Mouse (Mus musculus): ENCODE results near the gene Ksr1. TPM values are rescaled to one million over a fixed set of nuclear protein-coding genes. Genes with fewer than 3 reads are reported as not detected.
"Not testable (repeated sequence)": the region's sequence is repeated elsewhere in the genome, so short reads cannot be mapped to it uniquely, and the experiment has no call there.

Ksr1 gene
- polyA plus RNA-seq, 1 experiment: 12.2 TPM

DNA sequence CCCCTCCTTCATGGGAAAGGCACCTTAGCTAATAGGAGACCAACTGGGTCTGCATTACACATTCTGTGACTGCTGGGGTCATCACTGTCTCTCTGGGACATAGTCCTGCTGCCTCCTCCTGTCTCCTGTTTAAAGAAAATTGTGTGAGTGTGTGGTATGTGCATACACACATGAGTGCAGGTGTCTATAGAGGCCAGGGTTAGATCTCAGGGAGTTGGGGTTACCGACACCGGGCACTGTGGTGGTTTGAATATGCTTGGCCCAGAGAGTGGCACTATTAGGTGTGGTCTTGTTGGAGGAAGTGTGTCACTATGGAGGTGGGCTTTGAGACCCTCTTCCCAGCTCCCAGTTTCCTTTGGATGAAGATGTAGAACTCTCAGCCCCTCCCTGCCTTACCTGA, 133.7 kb downstream of the Ksr1 start:
- no peak for DNase-seq (ENCODE audit: low spot score)

DNA sequence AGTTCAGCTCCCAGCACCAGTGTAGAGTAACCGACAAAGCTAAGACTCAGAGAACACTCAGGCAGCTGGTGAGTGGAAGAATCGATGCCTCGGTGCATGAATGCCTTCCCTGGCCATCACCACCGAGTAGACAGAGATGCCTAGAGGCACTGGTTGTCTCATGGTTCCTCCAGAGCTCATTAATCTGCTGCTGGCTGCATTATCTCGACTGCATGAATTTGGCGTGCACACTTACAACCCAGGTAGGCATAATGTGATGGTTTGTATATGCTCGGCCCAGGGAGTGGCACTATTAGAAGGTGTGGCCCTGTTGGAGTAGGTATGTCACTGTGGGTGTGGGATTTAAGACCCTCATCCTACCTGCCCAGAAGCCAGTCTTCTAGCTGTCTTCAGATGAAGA, 137.3 kb downstream of the Ksr1 start:
- DNase-seq (ENCODE audit: low spot score): no peak

DNA sequence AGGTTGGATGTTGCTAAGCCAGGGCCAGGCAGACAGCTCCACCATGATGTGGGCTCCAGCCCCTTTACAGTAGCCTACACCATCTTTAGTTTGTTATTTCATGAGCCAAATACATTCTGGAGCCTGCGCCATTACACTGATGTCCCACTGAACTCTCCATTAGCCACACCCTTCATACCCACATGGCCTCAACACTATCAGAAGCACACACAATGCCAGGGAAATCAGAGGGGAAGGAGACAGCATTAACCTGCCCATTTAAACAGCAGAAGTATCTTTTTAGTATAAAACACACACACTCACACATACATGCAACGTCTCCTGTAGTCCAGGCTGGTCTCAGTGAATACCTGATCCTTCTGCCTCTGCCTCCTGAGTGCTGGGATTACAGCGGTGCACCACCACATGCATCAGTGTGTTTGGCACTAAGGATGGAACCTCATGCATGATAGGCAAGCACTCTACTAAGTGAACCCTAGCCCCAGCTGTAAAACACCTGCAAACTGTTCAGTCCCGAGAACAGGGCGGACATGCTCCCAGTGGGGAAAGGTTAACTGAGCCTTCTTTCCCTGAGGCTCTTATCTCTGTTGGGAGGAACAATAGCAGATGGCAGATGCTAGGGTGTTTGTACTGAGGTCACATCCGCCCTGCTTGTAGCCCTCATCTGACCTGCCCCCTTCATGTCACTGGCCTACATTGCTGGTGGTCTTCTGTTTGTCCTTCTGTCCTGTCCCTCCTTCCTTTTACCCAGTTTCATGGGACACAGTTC, 138.0 kb downstream of the Ksr1 start:
- no peak for DNase-seq (ENCODE audit: low spot score)

DNA sequence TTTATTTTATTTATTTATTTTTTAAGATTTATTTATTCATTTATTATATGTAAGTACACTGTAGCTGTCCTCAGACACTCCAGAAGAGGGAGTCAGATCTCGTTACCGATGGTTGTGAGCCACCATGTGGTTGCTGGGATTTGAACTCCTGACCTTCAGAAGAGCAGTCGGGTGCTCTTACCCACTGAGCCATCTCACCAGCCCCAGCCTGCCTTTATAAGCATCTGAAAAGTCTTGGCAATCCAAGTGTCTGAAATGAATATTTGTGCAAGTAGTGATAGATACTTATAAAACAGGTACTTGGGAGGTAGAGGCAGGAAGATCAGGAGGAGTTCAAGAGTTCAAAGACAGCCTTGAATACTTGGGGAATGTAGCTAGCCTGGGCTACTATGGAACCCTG, 138.9 kb downstream of the Ksr1 start:
- DNase-seq (ENCODE audit: low spot score): not testable (repeated sequence)

DNA sequence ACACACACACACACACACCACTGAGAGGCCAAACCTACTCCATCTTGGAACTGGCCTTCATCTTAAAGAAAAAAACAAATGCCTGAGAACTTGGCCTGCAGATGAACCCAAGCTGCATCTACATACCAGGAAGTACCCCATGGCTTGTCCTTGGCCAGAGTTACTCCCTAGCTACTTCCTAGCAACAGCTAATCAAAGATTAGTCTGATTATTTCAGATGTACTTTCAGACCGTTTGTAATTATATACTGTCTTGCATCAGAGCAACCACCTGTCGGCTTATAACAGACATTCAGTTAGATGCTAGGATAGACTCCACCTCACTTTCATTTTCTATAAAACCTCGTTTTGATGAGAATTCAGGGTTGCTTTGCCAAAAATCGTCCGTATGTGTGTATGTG, 139.8 kb downstream of the Ksr1 start:
- DNase-seq (ENCODE audit: low spot score): no peak

DNA sequence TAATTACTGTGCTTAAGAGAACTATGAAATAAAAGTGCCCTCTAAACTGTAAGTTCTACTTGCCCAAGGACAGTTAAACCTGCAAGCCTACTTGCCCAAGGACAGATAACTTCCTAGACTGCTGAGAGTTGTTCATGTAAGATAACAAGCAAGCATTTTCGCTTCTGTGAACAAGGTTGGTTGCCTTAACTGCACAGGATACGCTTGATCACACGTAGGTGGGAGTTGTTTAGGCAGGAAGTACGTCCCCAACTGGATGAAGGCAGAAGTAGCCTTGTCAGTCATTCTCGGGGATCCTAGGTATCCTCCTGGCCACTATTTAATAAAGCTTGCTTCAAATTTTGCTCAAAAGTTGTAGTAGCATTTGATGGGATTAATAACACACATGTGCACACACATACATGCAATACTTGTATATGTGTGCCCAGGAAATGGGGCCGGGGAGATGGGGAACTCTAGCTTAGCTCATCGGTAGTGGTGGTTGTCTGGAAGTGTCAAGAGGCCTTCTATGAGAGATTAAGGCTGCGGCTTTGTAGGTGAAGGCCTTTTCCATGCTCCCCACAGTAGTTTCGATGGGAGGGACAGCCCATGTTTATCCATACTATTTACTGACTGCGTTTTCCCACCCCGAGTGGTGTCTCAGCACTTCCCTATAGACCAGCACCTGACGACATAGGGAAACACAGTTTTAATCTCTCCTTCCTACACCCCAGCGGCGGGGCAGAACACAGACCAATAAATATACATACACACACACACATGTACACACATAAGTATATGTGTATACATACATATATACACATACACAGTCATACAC, 140.4 kb downstream of the Ksr1 start:
- DNase-seq (ENCODE audit: low spot score): no peak

DNA sequence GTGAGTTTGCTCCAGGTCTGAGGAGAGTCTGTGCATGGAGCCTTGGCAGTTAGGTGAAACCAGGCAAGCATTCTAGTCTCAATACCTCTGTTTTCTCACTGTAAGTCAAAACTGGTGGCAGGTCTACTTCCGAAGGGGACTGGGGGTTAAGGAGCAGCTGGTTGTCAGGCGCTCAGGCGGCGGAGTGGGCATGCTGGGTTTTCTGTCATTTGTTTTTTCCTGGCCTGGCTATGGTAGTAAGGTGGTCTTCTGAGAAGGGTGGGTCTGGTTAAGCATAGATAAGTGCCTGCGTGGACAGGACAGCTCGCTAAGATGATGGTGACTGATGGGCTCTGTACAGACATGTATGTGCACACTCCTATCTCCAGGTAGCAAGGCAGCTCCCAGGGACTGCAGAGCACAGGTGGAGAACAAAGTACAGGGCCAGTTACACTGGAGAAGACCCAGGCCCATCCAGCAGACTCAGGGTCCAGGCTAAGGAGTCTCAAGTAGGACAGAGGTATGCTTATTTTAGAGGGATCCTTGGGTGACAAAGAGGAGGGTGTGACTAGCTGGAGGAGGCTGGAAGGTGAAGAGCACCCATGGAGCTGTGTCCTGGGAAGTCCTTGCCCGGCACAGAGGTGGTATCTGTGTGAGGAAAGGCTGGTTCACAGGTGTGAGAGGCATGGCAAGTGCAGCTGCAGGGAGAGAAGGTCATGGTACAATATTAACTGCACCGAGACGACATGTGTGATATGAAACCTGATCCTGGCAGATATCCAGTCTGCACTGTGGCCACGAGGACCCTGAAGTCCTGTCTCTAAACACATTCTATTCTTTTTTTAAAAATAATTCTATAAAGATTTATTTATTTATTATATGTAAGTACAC, 142.2 kb downstream of the Ksr1 start:
- no peak for DNase-seq (ENCODE audit: low spot score)

DNA sequence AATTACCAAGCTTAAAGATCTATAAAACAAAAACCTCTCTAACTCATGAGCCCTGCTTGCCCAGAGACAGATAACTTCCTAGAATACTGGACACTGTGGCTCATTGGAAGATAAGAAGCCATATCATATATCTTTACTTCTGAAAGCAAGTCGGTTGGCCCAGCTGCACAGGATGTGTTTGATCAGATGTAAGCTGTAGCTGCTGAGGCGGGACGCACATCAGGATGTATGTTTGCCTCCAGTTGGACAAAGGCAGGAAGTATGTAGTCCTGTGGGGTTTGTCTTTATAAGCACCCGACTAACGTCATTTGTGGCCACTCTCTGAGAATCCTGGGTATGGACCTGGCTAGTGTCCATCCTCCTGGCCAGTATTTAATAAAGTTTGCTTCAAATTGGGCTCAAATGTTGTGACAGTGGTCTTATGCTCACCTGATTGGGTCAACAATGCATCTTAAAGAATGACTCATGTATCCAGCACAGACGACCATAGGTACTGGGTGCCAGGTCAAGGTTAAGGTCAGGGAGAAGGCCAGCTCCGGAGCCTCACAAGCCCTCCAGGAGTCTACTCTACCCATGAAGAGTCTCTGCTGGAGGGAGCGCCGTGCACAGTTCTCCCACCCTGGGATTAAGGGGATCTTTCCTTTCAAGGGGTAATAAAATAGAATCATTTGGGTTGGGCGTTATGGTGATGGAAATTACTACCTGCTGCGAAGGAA, 143.0 kb downstream of the Ksr1 start:
- no peak for DNase-seq (ENCODE audit: low spot score)

DNA sequence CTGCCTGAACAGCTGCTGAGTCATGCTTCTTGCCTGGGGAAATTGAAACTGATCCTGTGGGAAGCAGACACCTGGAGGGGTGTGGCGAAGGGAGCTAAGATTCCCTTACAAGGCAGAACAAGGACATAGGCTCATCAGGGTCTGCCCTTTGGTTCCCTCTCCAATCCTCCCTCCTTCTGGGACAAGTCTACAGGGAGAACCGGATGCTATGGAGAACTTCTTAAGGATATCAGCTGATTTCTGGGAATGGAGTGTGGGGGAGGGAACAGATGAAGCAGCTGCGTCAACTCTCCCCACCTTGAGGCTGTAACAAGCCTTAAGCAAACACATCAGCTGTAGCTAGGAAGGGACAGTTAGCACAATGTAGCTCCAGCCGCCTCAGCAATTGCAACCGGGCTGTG, 143.7 kb downstream of the Ksr1 start:
- no peak for DNase-seq (ENCODE audit: low spot score)

DNA sequence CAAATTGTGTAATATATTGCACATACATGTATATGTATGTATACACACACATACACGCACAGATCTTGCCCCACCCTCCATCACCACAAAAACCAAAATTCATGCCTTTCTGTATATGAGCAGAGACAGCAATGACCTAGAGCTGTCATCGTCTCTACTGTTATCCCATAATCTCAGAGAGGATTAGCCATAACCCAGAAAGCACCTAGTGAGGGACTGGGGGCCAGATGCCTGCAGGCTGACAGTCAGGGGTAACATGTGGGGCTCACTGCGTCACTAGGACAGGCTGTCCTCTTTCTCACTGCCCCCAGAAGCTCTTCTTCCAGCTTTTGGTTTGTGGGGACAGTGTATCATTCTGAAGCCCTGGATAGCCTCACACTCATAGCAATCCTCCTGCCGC, 144.3 kb downstream of the Ksr1 start:
- DNase-seq (ENCODE audit: low spot score): no peak

DNA sequence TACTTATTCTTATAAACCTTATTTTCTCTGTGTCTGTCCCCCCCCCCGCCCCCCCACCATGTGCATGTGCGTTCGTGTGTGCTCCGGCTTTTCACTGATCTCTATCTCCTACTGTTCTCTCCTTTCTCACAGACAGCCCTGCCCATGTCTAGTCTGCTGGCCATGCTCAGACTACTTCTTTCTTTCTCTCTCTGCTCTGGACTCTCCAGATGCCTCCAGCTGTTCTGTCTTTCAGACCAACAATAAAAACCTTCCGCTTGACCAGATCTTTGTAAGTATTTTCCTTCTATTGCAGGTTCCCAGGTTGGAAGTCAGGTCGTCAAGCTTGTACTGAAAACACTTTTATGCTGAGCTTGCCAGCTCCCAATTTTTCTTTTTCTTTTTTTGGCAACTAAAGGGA, 147.1 kb downstream of the Ksr1 start:
- no peak for DNase-seq (ENCODE audit: low spot score)

DNA sequence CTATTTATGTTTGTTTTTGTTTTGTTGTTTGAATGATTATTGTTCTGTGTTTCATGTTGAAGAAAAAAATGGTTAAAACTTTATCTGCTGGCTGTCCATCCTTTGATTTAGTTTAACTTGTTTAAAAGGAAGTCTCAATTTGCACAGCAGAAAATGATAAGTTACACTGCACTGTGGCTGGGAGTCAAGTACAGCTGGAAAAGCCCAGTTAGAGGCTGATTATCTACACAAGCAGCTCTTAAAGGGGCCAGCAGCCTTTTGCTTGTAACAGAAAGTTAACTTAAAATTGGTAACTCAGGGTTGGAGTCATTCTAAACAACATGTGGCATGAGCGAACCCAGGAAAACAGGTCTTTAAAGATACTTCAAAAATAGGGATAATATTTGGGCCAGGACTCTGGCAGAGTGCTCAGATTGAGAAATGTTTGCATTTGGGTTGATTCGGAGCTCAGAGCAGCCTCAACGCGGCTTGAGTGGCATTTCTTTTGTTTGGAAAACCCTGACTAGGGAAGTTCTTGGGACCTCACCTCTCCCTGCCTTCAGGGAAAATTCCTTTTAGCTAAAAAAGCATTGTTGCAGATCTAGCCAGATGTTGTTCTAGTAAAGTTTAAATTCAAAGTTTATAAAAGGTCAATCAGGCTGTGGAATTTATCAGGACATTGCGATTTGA, 155.2 kb downstream of the Ksr1 start:
- DNase-seq (ENCODE audit: low spot score): not testable (repeated sequence)

DNA sequence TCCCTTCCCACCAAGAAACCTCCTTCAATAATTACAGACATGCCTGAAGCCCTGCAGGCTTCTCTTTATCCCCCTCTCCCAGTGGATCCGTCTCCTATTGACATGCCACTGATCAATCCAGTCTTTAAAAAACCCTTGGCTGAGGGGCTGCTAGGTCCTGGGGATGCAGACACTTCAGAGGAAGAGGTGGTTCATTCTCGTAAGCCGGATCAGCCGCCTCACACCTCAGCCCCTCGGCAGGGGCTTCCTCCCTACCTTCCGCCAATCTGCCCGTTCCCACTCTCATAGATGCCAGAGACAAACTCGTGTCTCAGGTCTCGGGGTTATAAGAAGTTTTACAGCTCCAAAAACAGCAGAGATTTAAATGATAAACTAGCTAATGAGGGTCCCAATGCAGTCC, 156.1 kb downstream of the Ksr1 start:
- no peak for DNase-seq (ENCODE audit: low spot score)

DNA sequence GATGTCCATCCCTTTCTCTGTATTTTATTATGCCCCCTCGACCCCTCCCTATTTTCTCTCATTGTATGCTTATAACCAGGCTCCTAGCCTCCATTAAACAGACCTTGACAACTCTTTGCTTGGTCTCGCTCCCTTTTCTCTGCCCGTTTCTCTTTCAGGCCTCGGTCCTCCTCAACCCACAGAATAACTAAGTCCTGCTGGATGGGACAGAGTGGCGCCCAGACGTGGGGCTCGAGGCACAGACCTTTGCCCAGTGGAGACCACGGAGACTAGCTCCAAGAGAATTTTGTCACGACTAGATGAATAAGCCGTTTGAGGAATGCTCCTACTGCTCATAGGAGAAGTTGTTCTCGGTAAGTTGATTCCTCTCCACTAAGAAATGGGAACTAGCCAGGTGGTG, 157.0 kb downstream of the Ksr1 start:
- DNase-seq (ENCODE audit: low spot score): not testable (repeated sequence)

DNA sequence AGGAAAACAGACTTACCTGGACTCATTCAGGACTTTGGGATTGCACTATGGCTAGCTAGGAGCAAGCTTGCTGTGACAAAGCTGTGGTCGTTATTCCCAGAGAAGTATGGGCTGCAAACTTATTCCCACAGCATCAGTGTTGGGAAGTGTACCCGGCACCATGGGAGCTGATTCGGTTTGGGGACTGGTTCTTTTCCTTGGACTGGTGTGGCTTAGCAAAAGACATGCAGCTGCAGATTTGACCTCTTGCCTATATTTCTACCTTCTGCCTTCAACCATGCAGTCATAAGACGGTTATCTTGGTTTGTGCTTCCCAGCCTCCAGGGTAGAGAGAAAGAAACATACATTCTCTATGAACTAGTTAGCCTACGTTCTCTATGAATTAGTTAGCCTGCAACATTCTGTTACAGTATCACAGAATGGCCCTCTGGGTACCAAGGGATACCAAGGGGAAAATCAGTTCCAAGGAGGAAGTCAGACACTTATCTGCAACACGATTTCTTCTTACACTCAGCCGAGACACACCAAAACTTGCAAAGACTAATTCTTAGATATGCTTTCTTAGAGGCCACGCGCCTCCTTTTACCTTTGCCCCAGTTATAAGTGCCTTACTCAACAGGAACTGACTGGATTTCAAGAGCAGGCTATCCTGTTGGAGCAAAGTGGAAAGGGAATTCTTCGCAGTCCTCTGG, 159.8 kb downstream of the Ksr1 start:
- no peak for DNase-seq (ENCODE audit: low spot score)

DNA sequence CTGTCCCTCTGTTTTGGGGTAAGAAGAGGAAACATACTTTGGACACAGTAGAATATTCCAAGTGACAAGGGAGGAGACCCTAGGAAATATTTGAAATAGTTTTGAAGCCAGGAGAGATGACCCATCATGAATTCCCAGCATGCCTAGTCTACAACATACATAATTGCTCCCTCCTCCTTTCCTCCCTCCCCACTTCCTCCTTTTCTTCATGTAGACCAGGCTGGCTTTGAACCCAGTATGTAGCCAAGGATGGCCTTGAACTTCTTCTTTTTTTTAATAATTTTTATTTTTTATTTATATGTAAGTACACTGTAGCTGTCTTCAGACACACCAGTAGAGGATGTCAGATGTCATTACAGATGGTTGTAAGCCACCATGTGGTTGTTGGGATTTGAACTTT, 160.7 kb downstream of the Ksr1 start:
- no peak for DNase-seq (ENCODE audit: low spot score)

DNA sequence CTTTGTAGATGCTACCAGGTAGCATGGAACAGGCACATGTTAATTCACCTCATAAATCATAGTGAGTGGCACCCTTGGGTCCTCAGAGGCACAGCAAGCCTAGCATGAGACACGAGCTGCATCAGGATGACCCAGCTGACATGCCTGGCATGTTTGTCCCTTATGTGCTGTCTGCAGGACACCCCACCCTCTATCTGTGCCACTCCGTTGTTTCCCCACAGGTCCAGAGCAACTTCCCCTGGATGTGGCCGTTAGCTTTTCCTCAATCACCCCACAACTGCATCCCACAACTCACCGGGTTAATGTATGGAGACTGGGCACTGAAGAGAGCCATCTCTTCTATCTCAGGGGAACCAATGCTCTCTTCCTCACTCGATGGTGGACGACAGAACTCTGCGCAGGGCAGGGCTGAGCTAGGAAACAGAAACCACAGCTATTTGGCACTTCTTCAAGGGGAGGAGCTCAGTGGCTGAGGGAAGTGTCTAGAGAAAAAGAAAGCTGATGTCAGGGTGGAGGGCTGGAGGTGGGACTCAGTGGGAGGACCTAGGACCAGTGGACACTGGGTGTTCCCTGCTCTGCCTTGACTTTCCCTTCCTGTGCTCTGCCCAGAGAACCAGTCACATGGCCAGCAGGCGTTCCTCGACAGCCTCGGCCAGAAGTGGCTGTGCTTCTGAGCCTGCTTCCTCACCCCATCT, 161.6 kb downstream of the Ksr1 start, which contains the start of gene Lgals9:
Lgals9 (minus strand) TSS at position 464 of the 695 bp plus-strand sequence.
- DNase-seq (ENCODE audit: low spot score): no peak

DNA sequence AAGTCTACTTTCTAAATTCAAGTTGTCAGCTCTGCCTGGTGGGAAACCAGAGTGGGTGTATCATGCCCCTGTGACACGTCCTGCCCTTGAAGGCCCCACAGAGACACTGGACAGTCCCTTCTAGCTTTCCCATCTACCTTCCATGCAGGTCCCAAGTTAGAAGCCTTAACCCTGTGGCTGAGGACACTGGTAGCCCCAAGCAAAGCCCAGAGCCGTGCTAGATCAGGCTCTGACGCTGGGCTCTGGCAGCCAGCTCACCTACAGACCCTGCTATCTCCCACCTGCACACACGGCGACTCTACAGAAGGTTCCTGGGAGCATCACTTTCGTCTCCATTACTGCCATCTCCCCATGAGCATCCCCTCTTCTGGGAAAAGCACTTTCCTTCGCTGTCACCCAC, 162.7 kb downstream of the Ksr1 start:
- no peak for DNase-seq (ENCODE audit: low spot score)

DNA sequence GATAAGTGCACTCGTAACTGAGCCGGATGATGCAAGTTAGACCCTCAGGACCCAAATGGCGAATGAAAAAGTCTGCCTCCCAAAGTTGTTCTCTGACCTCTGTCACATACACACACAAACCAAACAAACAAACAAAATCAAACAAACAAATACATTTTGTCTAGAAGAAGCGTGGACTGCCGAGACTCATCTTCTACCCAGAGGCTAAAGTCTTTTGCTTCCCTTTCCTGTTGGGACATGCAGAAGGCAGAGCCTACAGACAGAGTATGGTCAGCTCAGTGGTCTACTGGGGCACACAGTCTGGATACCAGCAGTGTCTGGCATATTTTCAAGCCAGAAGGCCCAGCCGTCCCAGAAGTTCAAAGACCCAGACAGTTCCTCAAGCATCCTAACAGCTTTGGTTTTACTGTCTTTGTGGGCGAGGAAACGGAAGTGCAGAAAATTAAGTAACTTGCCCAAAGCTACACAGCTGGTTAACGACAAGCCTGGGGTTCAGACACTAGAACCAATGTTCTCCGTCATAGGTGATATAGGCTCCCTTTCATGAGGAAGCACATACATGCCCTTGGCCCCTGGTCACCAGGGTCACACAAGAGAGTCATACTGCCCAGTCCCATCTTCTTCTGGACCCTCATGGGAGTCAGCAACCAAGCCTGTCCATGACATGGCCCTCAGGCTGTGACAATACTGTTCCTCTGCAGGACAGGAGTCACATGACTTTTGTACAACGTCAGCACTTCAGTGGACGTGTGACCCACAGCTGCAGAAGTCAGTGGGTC, 163.5 kb downstream of the Ksr1 start:
- no peak for DNase-seq (ENCODE audit: low spot score)
